Mouse (Mus musculus) brown adipose tissue, adult 24 weeks (tissue): ENCODE data around the gene Tmed1. TPM values are rescaled to one million over a fixed set of nuclear protein-coding genes. Genes with fewer than 3 reads are reported as not detected.
"Not testable (repeated sequence)": the region's sequence is repeated elsewhere in the genome, so short reads cannot be mapped to it uniquely, and the experiment has no call there.

Source experiments
- H3K27ac ChIP-seq: fragments of 200-500 bp; replicated peaks from 2 replicates; pipeline ENCODE4 v1.5.1; 2012; ENCODE audit warnings: low read depth, mild to moderate bottlenecking, low read length
- H3K4me1 ChIP-seq: fragments of 200-500 bp; 2 replicates; pipeline ENCODE4 v1.6.1; 2012; ENCODE audit warnings: low read length, mixed read lengths; ENCODE audit not compliant: control insufficient read depth, insufficient read depth, insufficient read length
- H3K4me3 ChIP-seq: fragments of 200-500 bp; 2 replicates; pipeline ENCODE4 v1.5.1; 2012; ENCODE audit warnings: low read depth, mild to moderate bottlenecking, low read length, moderate library complexity; ENCODE audit not compliant: insufficient read depth
- polyA plus RNA-seq: library from polyadenylated mRNA; stranded (reverse); fragments of >200 nt; gene quantifications from 2 replicates; pipeline ENCODE4 v1.2.4, GENCODE M21; 2012; ENCODE audit not compliant: missing spikeins, insufficient read depth, insufficient read length

Gene Tmed1
- 19.3 and 24.6 TPM in 2 replicates for polyA plus RNA-seq

DNA sequence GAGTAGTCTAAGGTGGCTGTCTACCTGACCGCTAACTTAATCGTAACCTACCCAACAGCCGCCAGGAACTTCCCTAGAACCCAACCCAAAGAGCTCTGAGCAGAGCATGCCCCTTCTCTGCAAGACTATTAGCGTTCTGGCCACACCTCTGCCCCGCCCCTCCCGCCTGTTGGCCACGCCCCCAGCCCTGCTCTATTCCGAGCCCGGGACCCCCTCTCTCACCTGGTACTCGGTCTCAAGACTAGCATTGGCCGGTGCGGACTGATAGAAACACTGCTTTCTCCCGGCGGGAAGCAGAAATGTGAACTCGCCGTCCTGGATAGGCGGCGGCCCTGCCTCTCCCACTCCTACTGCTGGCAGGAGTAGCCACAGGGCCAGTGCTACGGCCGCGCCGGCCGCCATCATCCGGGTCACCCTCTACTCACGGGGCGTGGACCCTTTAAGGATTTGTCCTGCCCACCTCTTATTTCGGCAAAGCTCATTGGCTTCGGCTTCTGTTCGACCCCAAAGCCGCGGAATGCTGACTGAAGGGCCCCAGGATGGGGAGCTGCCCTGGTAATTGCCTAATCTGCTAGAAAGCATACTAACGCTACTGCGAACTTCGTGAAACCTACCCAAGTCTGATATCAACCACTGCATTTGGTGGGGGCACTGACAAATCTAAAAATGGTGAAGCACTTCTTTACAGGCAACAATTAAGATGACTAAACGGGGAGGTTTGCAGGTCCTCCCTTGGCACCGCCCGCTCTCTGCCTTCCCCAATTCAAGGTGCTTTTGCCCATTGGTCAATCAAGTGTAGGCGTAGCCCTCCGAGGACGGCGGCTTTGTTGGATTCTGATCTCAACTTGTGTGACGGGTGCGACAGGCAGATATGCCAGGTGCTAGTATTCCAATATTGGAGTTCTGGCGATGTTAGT is at the start of gene Tmed1:
Gene Tmed1 (minus strand): TSS at position 481 of the 917 bp plus-strand sequence.
- H3K27ac ChIP-seq: peak within 1 kb of the TSS; percentile 94
- H3K4me1 ChIP-seq: peaks cover 4% of the 10 kb centered on the region; the same call in 1 of the 2 replicates
- H3K4me3 ChIP-seq: peak within 1 kb of the TSS; percentile 78

DNA sequence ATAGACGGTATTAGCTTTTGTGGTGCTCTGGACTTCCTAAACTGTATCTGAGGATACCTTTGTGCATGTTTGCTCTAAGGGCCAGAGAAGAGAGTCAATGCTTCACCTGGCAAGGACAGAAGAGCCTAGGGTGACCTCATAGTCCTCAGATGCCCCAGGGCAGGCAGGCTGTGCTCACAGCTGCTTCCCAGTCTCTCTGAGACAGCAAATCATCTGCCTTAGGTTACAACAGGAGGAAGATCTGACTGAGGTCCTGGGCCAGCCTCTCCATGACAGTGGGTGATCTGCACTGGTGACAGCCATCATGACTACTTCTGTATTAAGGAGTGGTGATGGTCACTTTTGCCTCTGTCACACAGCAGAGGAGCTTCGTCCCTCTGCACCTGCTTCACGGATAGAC is 49.1 kb upstream of the Tmed1 start:
- Histone ChIP-seq H3K27ac (no peak overlapping the region), H3K4me1 (peaks cover 5% of the 10 kb centered on the region; the same call in 1 of the 2 replicates), H3K4me3 (no peak overlapping the region)

DNA sequence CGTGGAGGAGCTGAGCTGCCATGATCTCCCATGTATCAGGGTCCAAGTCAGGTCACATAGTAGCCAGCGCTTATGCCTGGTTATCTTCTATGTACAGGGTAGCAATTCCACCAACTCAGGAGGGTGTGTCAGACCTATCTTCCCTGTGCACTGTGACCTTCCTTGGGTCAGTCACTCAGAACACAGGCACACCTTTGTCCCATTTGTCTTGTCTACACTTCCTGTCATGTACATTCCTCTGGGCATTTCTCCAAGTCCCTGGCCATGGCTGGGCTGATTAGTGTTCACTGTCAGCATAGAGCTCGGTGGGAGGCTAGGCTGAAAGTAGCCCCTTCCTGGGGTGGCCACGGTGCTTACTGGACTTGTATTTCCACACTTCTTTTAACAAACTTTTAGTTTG is 48.3 kb upstream of the Tmed1 start:
- H3K4me3 ChIP-seq: no peak overlapping the region
- H3K27ac ChIP-seq: no peak overlapping the region
- H3K4me1 ChIP-seq: peaks cover 5% of the 10 kb centered on the region; the same call in 1 of the 2 replicates

DNA sequence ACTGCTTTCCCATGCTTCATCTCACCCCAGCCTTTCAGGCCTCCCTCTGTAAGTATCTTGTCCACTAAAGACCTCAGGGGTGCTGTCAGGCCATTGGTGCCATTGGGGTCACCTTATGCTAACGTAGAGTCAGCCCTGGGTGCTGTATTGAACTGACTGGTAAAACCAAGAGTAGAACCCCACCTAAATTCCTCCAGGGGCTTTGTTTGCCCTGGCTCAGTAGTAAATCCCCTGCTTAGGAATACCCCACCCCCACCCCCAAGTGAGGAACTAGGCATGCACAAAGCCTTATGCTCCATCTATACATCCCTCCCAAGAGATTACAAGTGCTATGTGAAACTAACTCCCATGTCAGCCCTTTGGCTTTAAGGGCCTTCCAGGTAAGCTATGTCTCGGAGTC is 47.5 kb upstream of the Tmed1 start:
- Histone ChIP-seq H3K4me1 (peaks cover 5% of the 10 kb centered on the region; the same call in 1 of the 2 replicates), H3K27ac (no peak overlapping the region), H3K4me3 (no peak overlapping the region)

DNA sequence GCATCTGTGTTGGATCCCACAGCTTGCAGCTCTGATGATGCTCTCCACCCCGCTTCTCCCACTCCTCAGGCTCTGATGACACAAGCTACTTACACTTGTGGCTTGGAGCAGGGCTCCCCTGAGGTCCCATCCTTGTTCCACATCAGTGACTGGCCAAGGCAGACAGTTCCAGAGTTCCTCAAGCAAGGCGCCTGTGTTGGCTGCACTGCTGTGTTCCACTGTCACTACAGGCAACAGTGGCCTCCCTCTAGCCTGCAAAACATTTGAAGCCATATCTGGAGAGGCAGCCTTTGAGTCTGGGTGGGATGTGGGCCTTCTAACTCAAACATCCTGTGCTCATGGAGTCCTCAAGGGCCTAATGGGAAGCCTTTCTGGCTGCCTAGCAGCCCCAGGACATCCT is 46.9 kb upstream of the Tmed1 start:
- Histone ChIP-seq H3K27ac (no peak overlapping the region), H3K4me3 (no peak overlapping the region), H3K4me1 (peaks cover 5% of the 10 kb centered on the region; the same call in 1 of the 2 replicates)

DNA sequence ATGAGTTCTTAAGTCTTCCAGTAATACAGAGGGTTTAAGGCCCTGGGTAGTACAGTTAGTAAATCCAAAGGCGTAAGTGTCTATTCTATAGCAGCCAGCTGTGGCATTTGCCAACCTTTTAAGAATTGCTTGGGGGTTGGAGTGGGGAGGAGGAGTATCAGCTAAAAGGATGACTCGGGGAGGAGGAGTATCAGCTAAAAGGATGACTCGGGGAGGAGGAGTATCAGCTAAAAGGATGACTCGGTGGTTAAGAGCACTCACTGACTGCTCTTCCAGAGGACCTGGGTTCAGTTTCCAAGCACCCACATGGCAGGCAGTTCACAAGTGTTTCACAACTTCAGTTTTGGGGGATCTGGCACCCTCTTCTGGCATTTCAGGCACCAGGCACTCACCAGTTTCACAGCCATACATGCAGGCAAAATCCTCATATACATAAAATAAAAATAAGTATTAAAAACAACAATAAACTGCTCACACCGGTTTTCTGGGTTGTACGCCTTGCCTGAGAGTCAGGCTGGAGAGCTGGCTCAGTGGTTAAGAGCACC is 45.2 kb upstream of the Tmed1 start:
- peaks cover 5% of the 10 kb centered on the region; the same call in 1 of the 2 replicates for H3K4me1 ChIP-seq
- no peak overlapping the region for H3K4me3 ChIP-seq
- H3K27ac ChIP-seq: no peak overlapping the region

DNA sequence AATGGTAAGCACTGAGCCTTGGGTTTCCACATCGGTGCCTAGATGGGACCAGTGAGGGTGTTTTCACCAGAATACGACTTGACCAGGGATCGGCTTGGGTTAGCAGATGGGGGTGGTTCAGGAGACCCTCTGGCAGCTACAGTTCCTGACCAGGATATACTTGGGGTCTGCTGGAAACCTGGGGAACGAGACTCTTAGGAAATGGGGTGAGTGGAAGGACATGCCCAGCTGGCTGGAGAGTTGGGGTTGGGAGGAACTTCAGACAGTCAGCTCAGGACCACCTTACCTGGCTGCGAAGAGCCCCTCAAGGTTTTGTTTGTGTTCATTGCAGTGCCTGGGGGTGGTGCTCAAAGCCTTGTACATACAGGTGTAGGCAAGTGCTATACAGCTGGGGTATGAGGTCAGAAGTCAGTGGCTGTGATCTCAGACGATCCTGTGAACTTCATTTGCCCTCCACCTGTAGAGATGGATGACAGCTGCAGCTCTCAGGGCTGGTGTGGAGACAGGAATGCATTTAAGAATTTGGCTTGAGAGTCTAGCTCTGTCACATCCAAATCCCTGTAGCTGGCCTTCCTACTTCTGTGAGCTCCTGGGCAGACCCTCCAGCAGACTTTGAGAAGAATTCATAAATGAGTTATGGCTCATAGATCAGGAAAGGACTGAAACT is 43.7 kb upstream of the Tmed1 start:
- Histone ChIP-seq H3K4me3 (no peak overlapping the region), H3K4me1 (peaks cover 5% of the 10 kb centered on the region; the same call in 1 of the 2 replicates), H3K27ac (no peak overlapping the region)

DNA sequence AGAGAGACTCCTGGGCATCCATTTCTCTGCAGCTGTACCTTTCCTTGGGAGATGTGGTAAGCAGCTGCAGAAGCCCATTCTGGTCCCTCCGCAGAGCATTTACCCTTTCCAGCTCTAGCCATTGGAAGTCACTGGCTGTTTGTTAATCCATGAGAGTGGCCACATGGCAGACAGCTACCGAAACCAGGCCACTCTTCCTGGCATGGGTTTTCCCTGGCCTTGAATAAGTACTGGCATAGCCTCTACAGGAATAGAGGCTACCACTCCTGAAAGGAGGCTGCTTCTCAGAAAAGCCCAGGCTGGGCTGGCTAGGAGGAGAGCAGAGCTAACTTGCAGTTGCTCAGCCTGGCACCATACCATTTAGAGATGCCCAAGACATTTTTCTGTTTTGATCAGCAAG is 41.0 kb upstream of the Tmed1 start:
- H3K4me3 ChIP-seq: no peak overlapping the region
- H3K4me1 ChIP-seq: peaks cover 7% of the 10 kb centered on the region; the same call in 1 of the 2 replicates
- H3K27ac ChIP-seq: no peak overlapping the region

DNA sequence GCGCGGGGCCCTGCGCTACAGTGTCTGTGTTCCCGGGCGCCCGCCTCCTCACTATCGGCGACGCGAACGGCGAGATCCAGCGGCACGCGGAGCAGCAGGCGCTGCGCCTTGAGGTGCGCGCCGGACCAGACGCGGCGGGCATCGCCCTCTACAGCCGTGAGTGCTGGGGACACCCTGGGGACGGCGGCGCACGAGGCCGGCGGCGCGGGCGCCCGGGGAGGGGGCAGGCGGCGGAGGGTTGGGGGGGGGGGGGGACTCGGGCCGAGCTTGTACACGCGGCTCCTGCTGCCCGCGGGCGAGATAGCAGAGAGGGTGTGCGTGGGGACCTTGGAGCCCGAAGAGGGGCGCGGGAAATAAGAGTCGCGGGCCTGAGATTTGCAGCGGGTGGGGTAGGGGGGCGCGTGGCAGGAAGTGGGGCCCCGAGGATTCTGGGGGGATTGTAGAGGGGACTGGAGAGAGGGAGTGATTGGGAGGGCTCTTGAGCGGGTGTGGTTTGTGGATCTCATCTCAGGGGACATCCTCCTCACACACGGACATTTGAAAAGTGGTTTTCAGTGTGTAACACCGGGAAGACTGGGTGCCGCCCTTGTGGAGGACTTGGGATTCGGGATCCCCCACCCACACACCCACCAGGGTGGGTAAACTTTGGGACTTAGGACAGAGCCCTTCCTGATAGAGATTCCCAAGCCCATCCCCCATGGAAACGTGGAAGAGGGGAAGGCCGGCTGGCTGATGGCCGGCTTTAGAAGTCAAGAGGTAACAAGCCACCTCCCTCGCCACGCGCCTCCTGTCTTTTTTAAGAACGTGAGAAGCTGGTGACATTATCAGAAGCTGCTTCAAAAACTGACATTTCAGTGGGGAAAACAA is 37.3 kb upstream of the Tmed1 start:
- peak overlapping the region; percentile 56 for H3K27ac ChIP-seq
- peak overlapping the region; percentile 74 for H3K4me3 ChIP-seq
- peaks cover 7% of the 10 kb centered on the region; the same call in 1 of the 2 replicates for H3K4me1 ChIP-seq

DNA sequence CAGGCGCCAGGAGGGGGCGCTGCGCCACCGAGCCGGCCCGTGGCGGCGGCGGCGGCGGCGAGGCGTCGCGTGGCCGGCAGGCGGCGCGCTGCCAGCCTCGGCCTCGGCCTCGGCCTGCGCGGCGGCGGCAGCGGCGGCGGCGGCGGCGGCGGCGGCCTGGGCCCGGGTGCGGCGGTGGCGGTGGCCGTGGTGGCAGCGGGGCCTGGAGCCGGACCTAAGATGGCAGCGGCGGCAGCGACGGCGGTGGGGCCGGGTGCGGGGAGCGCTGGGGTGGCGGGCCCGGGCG is 36.7 kb upstream of the Tmed1 start, which contains the start of gene Carm1:
Gene Carm1 (plus strand): TSS at position 106 of the 286 bp plus-strand sequence.
- Histone ChIP-seq H3K4me3 (peak within 1 kb of the TSS; percentile 81), H3K27ac (peak within 1 kb of the TSS; percentile 56), H3K4me1 (peaks cover 7% of the 10 kb centered on the region; the same call in 1 of the 2 replicates)

DNA sequence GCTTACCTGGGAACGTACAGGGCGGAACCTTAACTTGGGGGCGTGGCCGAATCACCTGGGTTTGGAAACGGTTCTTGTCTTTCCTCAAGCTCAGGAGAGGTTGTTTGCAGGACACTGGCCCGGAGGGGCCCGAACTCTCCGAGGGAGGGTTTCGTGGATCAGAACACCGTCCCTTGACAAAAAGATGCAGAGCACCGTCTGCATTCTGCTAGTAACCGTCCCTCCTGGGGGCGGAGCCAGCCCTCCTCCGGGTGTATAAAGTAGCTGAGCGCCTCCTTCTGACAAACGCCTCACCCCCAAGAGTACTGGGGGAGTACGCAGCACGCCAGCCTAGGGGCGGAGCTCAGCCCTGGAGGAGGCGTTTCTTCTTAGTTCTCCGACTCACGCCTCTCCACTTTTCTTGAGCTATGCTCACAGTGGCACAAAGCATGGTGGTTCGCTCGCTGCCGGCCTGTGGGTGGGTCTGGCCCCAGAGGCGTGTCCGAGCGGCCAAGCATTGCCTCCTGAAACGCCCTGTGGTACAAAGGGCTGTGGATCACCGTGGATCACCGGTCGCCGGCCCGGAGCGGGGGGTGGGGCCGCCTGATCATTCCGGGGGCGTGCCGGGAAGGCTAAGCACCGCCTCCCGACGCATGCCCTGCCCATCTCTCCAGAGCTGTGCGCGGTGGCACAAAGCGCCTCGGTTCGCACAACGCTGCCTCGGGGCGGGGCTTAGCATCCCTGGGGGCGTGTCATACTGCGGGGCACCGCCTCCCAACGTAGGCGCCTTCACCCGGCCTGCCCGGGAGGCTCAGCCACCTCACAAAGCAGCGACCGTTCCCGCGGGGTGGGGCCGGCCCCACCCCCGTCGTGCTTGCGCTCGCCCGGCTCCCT is 36.1 kb upstream of the Tmed1 start:
- peak overlapping the region; percentile 31; the same call in 1 of the 2 replicates for H3K27ac ChIP-seq

DNA sequence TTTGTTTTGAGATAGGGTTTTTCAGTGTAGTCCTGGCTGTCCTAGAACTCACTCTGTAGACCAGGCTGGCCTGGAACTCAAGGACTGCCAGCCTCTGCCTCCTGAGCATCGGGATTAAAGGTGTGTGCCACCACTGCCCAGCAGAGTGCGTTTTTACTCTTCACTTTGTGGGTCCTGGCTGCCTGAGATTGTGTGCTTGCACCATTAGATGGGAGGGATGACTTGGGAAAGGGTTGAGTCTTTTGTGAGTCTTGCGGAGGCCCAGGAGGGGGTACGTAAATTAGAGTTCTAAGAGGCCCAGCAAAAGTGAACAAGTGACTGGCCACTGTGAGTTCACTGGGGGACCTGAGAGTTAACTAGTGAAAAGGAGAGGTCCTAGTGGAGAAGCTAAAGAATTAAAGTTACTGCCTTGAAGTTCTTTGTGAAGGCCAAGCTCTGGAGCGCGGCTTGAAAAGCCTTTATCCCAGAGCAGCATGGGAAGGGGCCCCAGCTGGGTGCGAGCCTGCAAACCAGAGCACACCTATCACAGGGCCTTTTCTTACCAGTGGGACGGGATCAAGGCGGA is 35.4 kb upstream of the Tmed1 start:
- H3K4me3 ChIP-seq: peak overlapping the region; percentile 81
- peaks cover 7% of the 10 kb centered on the region; the same call in 1 of the 2 replicates for H3K4me1 ChIP-seq
- no peak overlapping the region for H3K27ac ChIP-seq

More for the DNA sequence above, 36.1 kb upstream of the Tmed1 start:
- H3K4me1 ChIP-seq: peaks cover 7% of the 10 kb centered on the region; the same call in 1 of the 2 replicates
- H3K4me3 ChIP-seq: peak overlapping the region; percentile 81

DNA sequence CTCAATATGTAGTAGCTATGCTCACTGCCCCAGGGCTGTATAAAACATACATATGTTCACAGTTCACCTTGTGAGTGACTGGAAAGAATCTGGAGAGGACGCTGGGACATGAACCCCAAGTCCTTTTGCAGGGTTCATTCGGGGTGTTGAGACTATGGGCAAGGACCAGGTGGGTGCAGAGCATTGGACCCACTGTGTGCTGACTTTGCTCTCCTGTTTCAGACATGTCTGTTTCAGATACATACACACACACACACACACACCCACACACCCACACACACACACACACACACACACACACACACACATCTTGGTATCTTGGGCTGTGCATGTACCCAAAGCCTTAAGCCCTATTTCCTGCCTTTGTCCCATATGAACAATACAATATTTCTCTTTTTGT is 31.9 kb upstream of the Tmed1 start:
- not testable (repeated sequence) for H3K4me1 ChIP-seq, H3K27ac ChIP-seq, H3K4me3 ChIP-seq
